Mouse (Mus musculus): ENCODE results near the gene Ndufaf4. TPM values are rescaled to one million over a fixed set of nuclear protein-coding genes. Genes with fewer than 3 reads are reported as not detected.

Ndufaf4 gene
- polyA plus RNA-seq, 1 experiment = 1.3 TPM

GRCm38 (mm10) chr4:24896829-24897228 lies 1.1 kb upstream of the Ndufaf4 start:
- 0% methylated on average over 1 of the region's 1 CpGs for WGBS
- H3K4me1 ChIP-seq (ENCODE audit: control insufficient read depth, insufficient read depth, insufficient read length, low read length) = 0 out of 2 replicates have a peak, but pooled peaks cover 2% of the 10 kb centered on the region
- no peaks in the 10 kb centered on the region for H3K27me3 ChIP-seq (ENCODE audit: control insufficient read depth, insufficient read depth, low read length)
- H3K4me3 ChIP-seq (ENCODE audit: low read depth, low read length) = no peak overlapping the region
- H3K27ac ChIP-seq (ENCODE audit: insufficient read depth, low read depth, low read length) = no peak overlapping the region
- peaks cover 8% of the 10 kb centered on the region for H3K36me3 ChIP-seq (ENCODE audit: control insufficient read depth, insufficient read depth, low read length)
- no peak for TF ChIP-seq CTCF (IDR thresholded peaks at IDR 0.05; ENCODE audit: extremely low read depth, insufficient read length, insufficient replicate concordance, low read depth, low read length)

GRCm38 (mm10) chr4:24897351-24897750 lies 532 bp upstream of the Ndufaf4 start:
- 0 out of 2 replicates have a peak, but pooled peaks cover 2% of the 10 kb centered on the region for H3K4me1 ChIP-seq (ENCODE audit: control insufficient read depth, insufficient read depth, insufficient read length, low read length)
- H3K27ac ChIP-seq (ENCODE audit: insufficient read depth, low read depth, low read length) = no peak overlapping the region
- no peak for TF ChIP-seq POLR2A (IDR thresholded peaks at IDR 0.05; ENCODE audit: low read depth, low read length)
- no peak for TF ChIP-seq CTCF (IDR thresholded peaks at IDR 0.05; ENCODE audit: extremely low read depth, insufficient read length, insufficient replicate concordance, low read depth, low read length)
- peaks cover 8% of the 10 kb centered on the region for H3K36me3 ChIP-seq (ENCODE audit: control insufficient read depth, insufficient read depth, low read length)
- no peaks in the 10 kb centered on the region for H3K27me3 ChIP-seq (ENCODE audit: control insufficient read depth, insufficient read depth, low read length)
- peak overlapping the region; percentile 98 for H3K4me3 ChIP-seq (ENCODE audit: low read depth, low read length)
- WGBS = 12% methylated on average over 7 of the region's 7 CpGs

- no peak overlapping the region for H3K27ac ChIP-seq (ENCODE audit: insufficient read depth, low read depth, low read length)
- TF ChIP-seq POLR2A (IDR thresholded peaks at IDR 0.05; ENCODE audit: low read depth, low read length) (no peak), CTCF (IDR thresholded peaks at IDR 0.05; ENCODE audit: extremely low read depth, insufficient read length, insufficient replicate concordance, low read depth, low read length) (no peak)
- WGBS = 13% methylated on average over 8 of the region's 8 CpGs
- 0 out of 2 replicates have a peak, but pooled peaks cover 2% of the 10 kb centered on the region for H3K4me1 ChIP-seq (ENCODE audit: control insufficient read depth, insufficient read depth, insufficient read length, low read length)
- peak overlapping the region; percentile 41 for H3K4me3 ChIP-seq (ENCODE audit: low read depth, low read length)
- H3K36me3 ChIP-seq (ENCODE audit: control insufficient read depth, insufficient read depth, low read length) = peaks cover 16% of the 10 kb centered on the region
- H3K27me3 ChIP-seq (ENCODE audit: control insufficient read depth, insufficient read depth, low read length) = no peaks in the 10 kb centered on the region
Observed at GRCm38 (mm10) chr4:24898636-24899035, 753 bp downstream of the Ndufaf4 start.

- H3K27me3 ChIP-seq (ENCODE audit: control insufficient read depth, insufficient read depth, low read length) = no peaks in the 10 kb centered on the region
- peaks cover 17% of the 10 kb centered on the region for H3K36me3 ChIP-seq (ENCODE audit: control insufficient read depth, insufficient read depth, low read length)
- 24% methylated on average over 4 of the region's 4 CpGs for WGBS
- no peak overlapping the region for H3K4me3 ChIP-seq (ENCODE audit: low read depth, low read length)
- H3K4me1 ChIP-seq (ENCODE audit: control insufficient read depth, insufficient read depth, insufficient read length, low read length) = 0 out of 2 replicates have a peak, but pooled peaks cover 2% of the 10 kb centered on the region
- TF ChIP-seq POLR2A (IDR thresholded peaks at IDR 0.05; ENCODE audit: low read depth, low read length) = no peak
- TF ChIP-seq CTCF (IDR thresholded peaks at IDR 0.05; ENCODE audit: extremely low read depth, insufficient read length, insufficient replicate concordance, low read depth, low read length) = no peak
- no peak overlapping the region for H3K27ac ChIP-seq (ENCODE audit: insufficient read depth, low read depth, low read length)
Observed at GRCm38 (mm10) chr4:24899146-24899545, 1.3 kb downstream of the Ndufaf4 start.

GRCm38 (mm10) chr4:24907745-24908144 lies 9.9 kb downstream of the Ndufaf4 start:
- Histone ChIP-seq H3K4me3 (ENCODE audit: low read depth, low read length) (no peak overlapping the region), H3K4me1 (ENCODE audit: control insufficient read depth, insufficient read depth, insufficient read length, low read length) (no peaks in the 10 kb centered on the region), H3K27ac (ENCODE audit: insufficient read depth, low read depth, low read length) (no peak overlapping the region), H3K36me3 (ENCODE audit: control insufficient read depth, insufficient read depth, low read length) (peaks cover 8% of the 10 kb centered on the region), H3K27me3 (ENCODE audit: control insufficient read depth, insufficient read depth, low read length) (no peaks in the 10 kb centered on the region)
- WGBS = 46% methylated on average over 3 of the region's 3 CpGs
- no peak for TF ChIP-seq POLR2A (IDR thresholded peaks at IDR 0.05; ENCODE audit: low read depth, low read length)
- no peak for TF ChIP-seq CTCF (IDR thresholded peaks at IDR 0.05; ENCODE audit: extremely low read depth, insufficient read length, insufficient replicate concordance, low read depth, low read length)

GRCm38 (mm10) chr4:24915631-24916030 lies 17.7 kb downstream of the Ndufaf4 start:
- Histone ChIP-seq H3K36me3 (ENCODE audit: control insufficient read depth, insufficient read depth, low read length) (no peaks in the 10 kb centered on the region), H3K4me1 (ENCODE audit: control insufficient read depth, insufficient read depth, insufficient read length, low read length) (no peaks in the 10 kb centered on the region), H3K27ac (ENCODE audit: insufficient read depth, low read depth, low read length) (no peak overlapping the region), H3K4me3 (ENCODE audit: low read depth, low read length) (no peak overlapping the region), H3K27me3 (ENCODE audit: control insufficient read depth, insufficient read depth, low read length) (no peaks in the 10 kb centered on the region)
- TF ChIP-seq CTCF (IDR thresholded peaks at IDR 0.05; ENCODE audit: extremely low read depth, insufficient read length, insufficient replicate concordance, low read depth, low read length) = no peak
- TF ChIP-seq POLR2A (IDR thresholded peaks at IDR 0.05; ENCODE audit: low read depth, low read length) = no peak
- WGBS = 84% methylated on average over 2 of the region's 2 CpGs

GRCm38 (mm10) chr4:24920006-24920577 lies 22.2 kb downstream of the Ndufaf4 start:
- 69% methylated on average over 5 of the region's 5 CpGs for WGBS
- no peak overlapping the region for H3K4me3 ChIP-seq (ENCODE audit: low read depth, low read length)
- H3K4me1 ChIP-seq (ENCODE audit: control insufficient read depth, insufficient read depth, insufficient read length, low read length) = no peaks in the 10 kb centered on the region
- no peaks in the 10 kb centered on the region for H3K36me3 ChIP-seq (ENCODE audit: control insufficient read depth, insufficient read depth, low read length)
- H3K27me3 ChIP-seq (ENCODE audit: control insufficient read depth, insufficient read depth, low read length) = no peaks in the 10 kb centered on the region
- H3K27ac ChIP-seq (ENCODE audit: insufficient read depth, low read depth, low read length) = no peak overlapping the region
- TF ChIP-seq CTCF (IDR thresholded peaks at IDR 0.05; ENCODE audit: extremely low read depth, insufficient read length, insufficient replicate concordance, low read depth, low read length) (no peak), POLR2A (IDR thresholded peaks at IDR 0.05; ENCODE audit: low read depth, low read length) (no peak)
